Mouse (Mus musculus) small intestine, adult 2 months (tissue): ENCODE results near the gene Ccin. TPM values are rescaled to one million over a fixed set of nuclear protein-coding genes. Genes with fewer than 3 reads are reported as not detected.
A peak's percentile ranks its signal among the peaks of the same experiment; 100 is the strongest.

Experiments
- H3K27ac ChIP-seq: fragments of 200-500 bp; 2 replicates; pipeline ENCODE4 v1.5.1; 2012; ENCODE audit warnings: low read depth, low read length, control low read depth, inconsistent platforms; ENCODE audit not compliant: insufficient read depth
- H3K27me3 ChIP-seq: fragments of 200-500 bp; 2 replicates; pipeline ENCODE4 v1.6.1; 2012; ENCODE audit warnings: mild to moderate bottlenecking, moderate library complexity, low read length, inconsistent platforms; ENCODE audit not compliant: control insufficient read depth, insufficient read depth
- H3K36me3 ChIP-seq: fragments of 200-500 bp; 2 replicates; pipeline ENCODE4 v1.6.1; 2012; ENCODE audit warnings: mild to moderate bottlenecking, low read length, control low read depth, inconsistent platforms; ENCODE audit not compliant: control insufficient read depth, insufficient read depth
- H3K4me1 ChIP-seq: fragments of 200-500 bp; 2 replicates; pipeline ENCODE4 v1.6.1; 2012; ENCODE audit warnings: low read length, inconsistent platforms, mixed read lengths; ENCODE audit not compliant: control insufficient read depth, insufficient read depth, insufficient read length
- H3K4me3 ChIP-seq: fragments of 200-500 bp; 2 replicates; pipeline ENCODE4 v1.5.1; 2012; ENCODE audit warnings: low read depth, mild to moderate bottlenecking, control low read depth, inconsistent platforms, low read length, moderate library complexity
- CTCF ChIP-seq: fragments of 200-500 bp; IDR thresholded peaks from 2 replicates; pipeline ENCODE4 v1.5.1; 2012; ENCODE audit warnings: low read depth, mild to moderate bottlenecking, control low read depth, inconsistent platforms, low read length, moderate library complexity, mixed read lengths; ENCODE audit not compliant: insufficient replicate concordance, insufficient read length; ENCODE audit errors: extremely low read depth
- POLR2A ChIP-seq: fragments of 200-500 bp; IDR thresholded peaks from 2 replicates; pipeline ENCODE4 v1.6.1; 2012; ENCODE audit warnings: low read depth, mild to moderate bottlenecking, control low read depth, inconsistent platforms, low read length, moderate library complexity
- WGBS: fragments of 180-500 bp; shearing (Covaris S2); methylation state at CpG from one replicate; pipeline ENCODE4 v1.1.7; 2018; 5-methylcytosine and 5-hydroxymethylcytosine counted together
- polyA plus RNA-seq: library from polyadenylated mRNA; depleted of rRNA; stranded (reverse); fragments of >200 nt; gene quantifications from 2 replicates; pipeline ENCODE4 v1.2.3, GENCODE M21; 2012

Gene Ccin
- polyA plus RNA-seq, 1 experiment: not detected

- Histone ChIP-seq H3K36me3 (peaks cover 1% of the 10 kb centered on the region; the same call in 1 of the 2 replicates), H3K4me3 (no peak overlapping the region), H3K27me3 (no peaks in the 10 kb centered on the region), H3K4me1 (peaks cover 38% of the 10 kb centered on the region), H3K27ac (no peak overlapping the region)
- no peak for TF ChIP-seq CTCF
- no peak for TF ChIP-seq POLR2A
- whole genome bisulfite sequencing: 81% methylated on average over 13 of the region's 13 CpGs
Observed at GRCm38 (mm10) chr4:43968650-43969049, 14.6 kb upstream of the Ccin start.

DNA sequence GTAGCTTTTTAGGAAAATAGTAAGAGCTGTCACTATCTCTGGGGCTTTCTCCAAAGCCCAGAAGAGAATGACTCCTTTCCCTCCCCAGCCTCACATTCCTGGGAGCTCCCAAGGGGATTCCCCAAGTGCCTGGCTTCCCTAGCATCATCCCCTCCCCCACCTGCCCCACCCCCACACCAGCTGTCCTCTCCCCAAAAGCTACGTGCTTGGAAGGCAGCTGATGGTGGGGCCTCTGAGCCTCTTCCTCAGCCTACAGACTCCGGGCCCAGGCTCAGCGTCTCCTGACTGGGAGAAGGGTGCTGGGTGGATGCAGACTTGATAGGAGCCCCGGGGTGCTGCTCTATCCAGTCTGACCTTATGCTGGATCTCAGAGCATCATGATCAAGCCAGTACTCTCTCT lies 13.9 kb upstream of the Ccin start:
- H3K27ac ChIP-seq: no peak overlapping the region
- H3K4me1 ChIP-seq: peaks cover 33% of the 10 kb centered on the region
- WGBS: 62% methylated on average over 4 of the region's 4 CpGs
- peaks cover 1% of the 10 kb centered on the region; the same call in 1 of the 2 replicates for H3K36me3 ChIP-seq
- TF ChIP-seq CTCF: no peak
- TF ChIP-seq POLR2A: no peak
- no peaks in the 10 kb centered on the region for H3K27me3 ChIP-seq
- no peak overlapping the region for H3K4me3 ChIP-seq

- TF ChIP-seq CTCF (no peak), POLR2A (no peak)
- Histone ChIP-seq H3K4me1 (peaks cover 23% of the 10 kb centered on the region), H3K27me3 (no peaks in the 10 kb centered on the region), H3K36me3 (peaks cover 1% of the 10 kb centered on the region; the same call in 1 of the 2 replicates), H3K4me3 (no peak overlapping the region), H3K27ac (no peak overlapping the region)
- 89% methylated on average over 20 of the region's 20 CpGs for WGBS
Observed at GRCm38 (mm10) chr4:43970393-43971330, 12.6 kb upstream of the Ccin start.

GRCm38 (mm10) chr4:43971541-43972136 lies 11.6 kb upstream of the Ccin start:
- Histone ChIP-seq H3K27ac (peak overlapping the region; percentile 23; the same call in 1 of the 2 replicates), H3K27me3 (no peaks in the 10 kb centered on the region), H3K36me3 (peaks cover 1% of the 10 kb centered on the region; the same call in 1 of the 2 replicates), H3K4me3 (no peak overlapping the region), H3K4me1 (peaks cover 13% of the 10 kb centered on the region; the same call in 1 of the 2 replicates)
- no peak for TF ChIP-seq CTCF
- TF ChIP-seq POLR2A: no peak
- WGBS: 74% methylated on average over 9 of the region's 9 CpGs

DNA sequence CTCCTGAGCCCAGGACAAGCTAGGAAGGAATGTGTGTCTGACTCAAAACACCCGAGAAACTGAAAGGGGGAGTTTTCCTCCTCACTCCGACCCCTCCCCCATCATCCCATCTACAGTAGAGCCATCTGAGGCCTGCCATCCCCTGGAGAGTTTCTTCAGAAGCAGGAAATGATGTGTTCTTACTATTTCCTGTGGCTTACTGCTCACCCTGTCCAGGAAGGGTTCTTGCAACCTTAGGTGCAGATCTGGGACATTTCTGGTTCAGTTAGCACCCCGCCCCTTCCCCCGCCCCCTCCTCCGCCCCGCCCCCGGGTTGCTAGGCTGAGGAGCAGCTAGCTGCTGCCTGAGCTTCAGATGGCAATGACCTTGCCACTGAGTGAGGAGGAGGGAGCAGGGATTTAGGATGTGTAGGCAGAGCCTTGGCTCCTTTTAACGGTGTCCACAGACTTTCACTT lies 11.1 kb upstream of the Ccin start:
- no peak overlapping the region for H3K4me3 ChIP-seq
- WGBS: 17% methylated on average over 8 of the region's 8 CpGs
- peaks cover 1% of the 10 kb centered on the region; the same call in 1 of the 2 replicates for H3K36me3 ChIP-seq
- H3K4me1 ChIP-seq: peaks cover 12% of the 10 kb centered on the region; the same call in 1 of the 2 replicates
- peak overlapping the region; percentile 23; the same call in 1 of the 2 replicates for H3K27ac ChIP-seq
- TF ChIP-seq CTCF (no peak), POLR2A (no peak)
- H3K27me3 ChIP-seq: no peaks in the 10 kb centered on the region

- H3K27ac ChIP-seq: peak overlapping the region; percentile 30
Observed at GRCm38 (mm10) chr4:43973526-43973981, 9.7 kb upstream of the Ccin start.

More at GRCm38 (mm10) chr4:43973526-43973981, 9.7 kb upstream of the Ccin start:
- TF ChIP-seq CTCF: no peak
- TF ChIP-seq POLR2A: no peak
- 43% methylated on average over 4 of the region's 4 CpGs for WGBS
- Histone ChIP-seq H3K4me1 (peaks cover 13% of the 10 kb centered on the region; the same call in 1 of the 2 replicates), H3K36me3 (peaks cover 1% of the 10 kb centered on the region; the same call in 1 of the 2 replicates), H3K27me3 (no peaks in the 10 kb centered on the region), H3K4me3 (no peak overlapping the region)
